Mouse (Mus musculus): ENCODE results near the gene Ap1g2. TPM values are rescaled to one million over a fixed set of nuclear protein-coding genes. Genes with fewer than 3 reads are reported as not detected.
A peak's percentile ranks its signal among the peaks of the same experiment; 100 is the strongest.

Ap1g2 gene
- polyA plus RNA-seq, 1 experiment from 2014 or later = 23.3 TPM

GRCm38 (mm10) chr14:55063581-55064381 is 42.6 kb downstream of the Ap1g2 start:
- peaks cover 14% of the 10 kb centered on the region for H3K4me1 ChIP-seq (ENCODE audit: insufficient read depth, low read length)
- H3K27me3 ChIP-seq (ENCODE audit: insufficient read depth, low read length) = no peaks in the 10 kb centered on the region
- no peak overlapping the region for H3K4me2 ChIP-seq (replicated peaks; ENCODE audit: low read depth, low read length)
- no peak for ATAC-seq (ENCODE audit: low FRiP score, low TSS enrichment)
- no peak overlapping the region for H3K4me3 ChIP-seq (ENCODE audit: low read length)
- no peak overlapping the region for H3K27ac ChIP-seq (ENCODE audit: low read length)
- whole genome bisulfite sequencing = 87% methylated on average over 22 of the region's 22 CpGs
- peaks cover 9% of the 10 kb centered on the region for H3K36me3 ChIP-seq (ENCODE audit: insufficient read depth, low read length)
- no peaks in the 10 kb centered on the region for H3K9me3 ChIP-seq (ENCODE audit: low read length)
- no peak overlapping the region for H3K9ac ChIP-seq (replicated peaks; ENCODE audit: low read length)

DNA sequence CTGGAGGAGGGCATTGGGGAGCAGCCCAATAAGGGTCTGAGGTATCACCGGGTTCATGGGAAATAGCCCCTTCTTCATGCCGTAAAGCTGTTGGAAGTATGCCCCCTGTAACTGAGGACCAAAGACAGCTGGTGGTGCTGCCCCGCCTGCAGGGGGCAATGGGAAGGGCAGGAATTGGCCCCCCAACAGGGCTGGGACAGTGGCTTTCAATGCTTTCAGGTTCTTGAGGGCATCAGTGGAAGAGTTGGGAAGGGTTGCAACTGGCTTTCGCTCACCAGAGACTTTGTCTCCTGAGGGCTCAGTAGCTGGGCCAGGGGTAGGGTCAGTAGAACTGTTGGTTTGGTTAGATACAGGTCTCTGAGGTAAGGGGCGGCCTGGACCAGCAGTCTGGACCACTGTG is 43.3 kb downstream of the Ap1g2 start:
- Histone ChIP-seq H3K27me3 (ENCODE audit: insufficient read depth, low read length) (no peaks in the 10 kb centered on the region), H3K9ac (replicated peaks; ENCODE audit: low read length) (no peak overlapping the region), H3K9me3 (ENCODE audit: low read length) (no peaks in the 10 kb centered on the region), H3K36me3 (ENCODE audit: insufficient read depth, low read length) (peaks cover 9% of the 10 kb centered on the region), H3K4me3 (ENCODE audit: low read length) (no peak overlapping the region), H3K4me1 (ENCODE audit: insufficient read depth, low read length) (peaks cover 14% of the 10 kb centered on the region), H3K4me2 (replicated peaks; ENCODE audit: low read depth, low read length) (no peak overlapping the region), H3K27ac (ENCODE audit: low read length) (no peak overlapping the region)
- 69% methylated on average over 5 of the region's 5 CpGs for WGBS
- no peak for ATAC-seq (ENCODE audit: low FRiP score, low TSS enrichment)

DNA sequence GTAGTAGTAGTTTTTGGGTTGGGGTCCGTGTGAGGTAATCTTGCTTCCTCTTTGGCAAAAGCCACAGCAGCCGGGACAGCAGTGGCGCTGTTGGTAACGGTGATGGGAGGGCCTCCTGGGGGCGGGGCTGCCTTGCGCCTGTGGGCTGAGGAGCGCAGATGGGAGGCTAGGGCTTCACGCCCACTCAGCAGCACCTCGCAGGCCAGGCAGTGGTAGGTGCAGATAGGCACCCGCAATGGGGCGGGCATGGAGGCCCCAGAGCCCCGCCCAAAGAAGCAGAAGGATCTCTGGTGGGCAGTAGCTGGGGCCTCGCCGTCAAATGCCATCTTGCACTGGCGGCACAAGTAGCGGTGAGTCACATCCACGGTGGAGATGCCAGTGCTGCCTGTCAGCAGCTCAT is 43.8 kb downstream of the Ap1g2 start:
- no peaks in the 10 kb centered on the region for H3K27me3 ChIP-seq (ENCODE audit: insufficient read depth, low read length)
- H3K9me3 ChIP-seq (ENCODE audit: low read length) = no peaks in the 10 kb centered on the region
- no peak overlapping the region for H3K27ac ChIP-seq (ENCODE audit: low read length)
- peaks cover 14% of the 10 kb centered on the region for H3K4me1 ChIP-seq (ENCODE audit: insufficient read depth, low read length)
- H3K4me3 ChIP-seq (ENCODE audit: low read length) = no peak overlapping the region
- peak overlapping the region; percentile 43 for H3K4me2 ChIP-seq (replicated peaks; ENCODE audit: low read depth, low read length)
- peaks cover 9% of the 10 kb centered on the region for H3K36me3 ChIP-seq (ENCODE audit: insufficient read depth, low read length)
- H3K9ac ChIP-seq (replicated peaks; ENCODE audit: low read length) = no peak overlapping the region
- 14% methylated on average over 17 of the region's 17 CpGs for WGBS
- peak; percentile 62; the same call in 1 of the 2 replicates for ATAC-seq (ENCODE audit: low FRiP score, low TSS enrichment)

DNA sequence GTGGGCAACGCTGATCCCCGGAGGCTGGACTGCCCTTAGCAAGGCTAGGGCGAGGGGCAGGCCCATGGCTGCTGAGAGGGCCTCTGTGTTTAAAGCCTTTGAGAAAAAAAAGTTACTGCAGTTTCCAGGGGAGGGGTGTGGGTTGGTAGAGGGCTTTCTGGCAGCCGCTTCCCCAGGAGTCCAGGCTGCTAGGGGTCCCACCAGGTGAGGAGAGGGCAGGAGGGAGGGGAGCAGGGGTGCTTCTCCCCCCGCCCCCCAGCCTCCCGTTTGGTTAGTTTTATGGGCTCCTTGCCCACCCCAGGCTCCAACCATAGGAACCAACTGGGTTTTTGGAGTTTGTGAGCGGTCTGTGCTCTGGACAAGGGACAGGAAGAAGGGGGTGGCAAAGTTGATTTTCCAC is 44.5 kb downstream of the Ap1g2 start:
- 44% methylated on average over 7 of the region's 7 CpGs for WGBS
- Histone ChIP-seq H3K27ac (ENCODE audit: low read length) (no peak overlapping the region), H3K36me3 (ENCODE audit: insufficient read depth, low read length) (peaks cover 8% of the 10 kb centered on the region), H3K4me3 (ENCODE audit: low read length) (no peak overlapping the region), H3K4me2 (replicated peaks; ENCODE audit: low read depth, low read length) (no peak overlapping the region), H3K9ac (replicated peaks; ENCODE audit: low read length) (no peak overlapping the region), H3K9me3 (ENCODE audit: low read length) (no peaks in the 10 kb centered on the region), H3K27me3 (ENCODE audit: insufficient read depth, low read length) (no peaks in the 10 kb centered on the region), H3K4me1 (ENCODE audit: insufficient read depth, low read length) (peaks cover 14% of the 10 kb centered on the region)
- no peak for ATAC-seq (ENCODE audit: low FRiP score, low TSS enrichment)

DNA sequence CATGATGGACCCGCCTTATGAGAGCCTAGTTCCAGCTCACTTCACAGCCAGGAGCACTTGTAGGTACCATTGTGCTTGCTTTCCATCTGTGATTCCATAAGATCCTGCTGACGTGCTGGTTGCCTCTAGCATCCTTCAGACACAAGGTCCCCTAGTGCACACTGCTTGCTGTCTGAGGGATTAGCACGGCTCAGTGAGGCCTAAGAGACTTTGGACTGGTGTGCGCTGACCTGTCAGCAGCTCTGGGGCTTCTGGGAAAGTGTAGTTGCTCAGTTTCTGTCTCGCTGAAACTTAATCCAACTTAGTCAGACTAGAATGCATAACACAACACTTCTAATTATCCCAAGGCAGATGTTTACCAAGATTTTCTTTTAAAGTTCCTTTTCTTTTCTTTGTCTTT is 46.5 kb downstream of the Ap1g2 start:
- H3K9ac ChIP-seq (replicated peaks; ENCODE audit: low read length) = no peak overlapping the region
- H3K27me3 ChIP-seq (ENCODE audit: insufficient read depth, low read length) = no peaks in the 10 kb centered on the region
- H3K4me3 ChIP-seq (ENCODE audit: low read length) = no peak overlapping the region
- H3K4me1 ChIP-seq (ENCODE audit: insufficient read depth, low read length) = peaks cover 14% of the 10 kb centered on the region
- H3K9me3 ChIP-seq (ENCODE audit: low read length) = no peaks in the 10 kb centered on the region
- no peak; the same call in 1 of the 2 replicates for ATAC-seq (ENCODE audit: low FRiP score, low TSS enrichment)
- H3K4me2 ChIP-seq (replicated peaks; ENCODE audit: low read depth, low read length) = no peak overlapping the region
- WGBS = 53% methylated on average over 5 of the region's 5 CpGs
- H3K27ac ChIP-seq (ENCODE audit: low read length) = no peak overlapping the region
- H3K36me3 ChIP-seq (ENCODE audit: insufficient read depth, low read length) = no peaks in the 10 kb centered on the region

GRCm38 (mm10) chr14:55059009-55059408 is 47.4 kb downstream of the Ap1g2 start:
- 85% methylated on average over 1 of the region's 1 CpGs for WGBS
- Histone ChIP-seq H3K36me3 (ENCODE audit: insufficient read depth, low read length) (no peaks in the 10 kb centered on the region), H3K4me1 (ENCODE audit: insufficient read depth, low read length) (peaks cover 14% of the 10 kb centered on the region), H3K27me3 (ENCODE audit: insufficient read depth, low read length) (no peaks in the 10 kb centered on the region), H3K4me2 (replicated peaks; ENCODE audit: low read depth, low read length) (no peak overlapping the region), H3K9me3 (ENCODE audit: low read length) (no peaks in the 10 kb centered on the region), H3K9ac (replicated peaks; ENCODE audit: low read length) (no peak overlapping the region), H3K4me3 (ENCODE audit: low read length) (no peak overlapping the region), H3K27ac (ENCODE audit: low read length) (no peak overlapping the region)
- no peak for ATAC-seq (ENCODE audit: low FRiP score, low TSS enrichment)

DNA sequence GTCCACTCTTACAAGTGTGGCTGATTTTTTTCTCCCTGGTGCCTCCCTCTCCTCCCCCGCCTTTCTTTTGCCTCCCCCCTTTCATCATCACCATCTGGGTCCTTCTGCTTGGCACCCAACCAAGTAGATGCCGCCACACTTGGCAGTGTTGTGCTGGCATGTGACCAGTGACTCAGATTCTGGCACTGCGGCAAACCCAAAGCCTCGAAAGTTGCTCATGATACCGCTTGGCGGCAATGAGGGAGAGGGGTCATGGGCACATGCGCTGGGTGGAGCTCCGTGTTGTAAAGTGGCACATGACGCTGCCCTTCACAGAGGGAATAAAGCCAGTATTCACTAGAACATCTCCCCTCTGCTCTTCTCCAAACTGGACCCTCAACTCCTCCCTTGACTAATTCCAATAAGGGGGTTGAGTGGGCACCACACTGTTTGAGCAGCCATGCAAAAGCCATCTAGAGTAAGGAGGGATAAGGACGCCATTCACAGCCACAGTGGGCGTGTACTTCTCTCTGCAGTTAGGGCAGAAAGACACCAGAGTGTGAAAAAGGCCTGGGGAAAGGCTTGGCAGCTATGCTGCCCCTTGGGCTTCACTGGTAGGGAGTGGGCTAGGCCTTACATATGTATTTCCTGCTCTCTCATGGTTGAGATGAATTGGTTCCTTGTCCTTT is 51.1 kb downstream of the Ap1g2 start:
- ATAC-seq (ENCODE audit: low FRiP score, low TSS enrichment) = no peak
- no peak overlapping the region for H3K4me3 ChIP-seq (ENCODE audit: low read length)
- H3K27ac ChIP-seq (ENCODE audit: low read length) = no peak overlapping the region
- no peaks in the 10 kb centered on the region for H3K36me3 ChIP-seq (ENCODE audit: insufficient read depth, low read length)
- no peak overlapping the region for H3K4me2 ChIP-seq (replicated peaks; ENCODE audit: low read depth, low read length)
- no peaks in the 10 kb centered on the region; the same call in 1 of the 2 replicates for H3K4me1 ChIP-seq (ENCODE audit: insufficient read depth, low read length)
- WGBS = 79% methylated on average over 11 of the region's 11 CpGs
- no peak overlapping the region for H3K9ac ChIP-seq (replicated peaks; ENCODE audit: low read length)
- no peaks in the 10 kb centered on the region for H3K9me3 ChIP-seq (ENCODE audit: low read length)
- no peaks in the 10 kb centered on the region for H3K27me3 ChIP-seq (ENCODE audit: insufficient read depth, low read length)

DNA sequence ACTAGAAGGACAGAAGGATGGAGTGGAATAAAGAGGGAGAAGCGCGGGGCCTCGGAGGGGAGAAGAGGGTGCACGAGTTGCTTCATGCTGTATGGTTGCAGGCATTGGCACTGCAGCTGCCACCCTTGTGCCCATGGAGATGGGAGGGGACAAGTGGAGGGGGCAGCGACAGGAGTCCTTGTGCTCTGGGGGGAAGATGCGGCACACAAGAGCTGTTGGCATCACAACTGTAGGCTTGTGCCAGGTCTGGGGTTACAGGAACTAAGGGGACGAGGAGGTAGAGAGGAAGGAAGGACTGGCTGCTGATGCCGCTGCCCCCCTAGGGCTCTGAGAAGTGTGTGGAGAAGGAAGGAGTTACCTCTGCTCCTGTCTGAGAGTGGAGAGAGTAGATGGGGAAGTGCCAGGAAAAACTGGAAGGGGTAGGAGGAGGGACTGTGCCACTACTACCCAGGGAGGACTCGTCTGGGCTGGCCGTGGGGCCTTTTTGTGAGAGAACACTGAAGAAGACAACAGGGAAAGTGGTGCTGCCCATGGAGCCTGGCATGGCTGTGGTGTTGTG is 52.1 kb downstream of the Ap1g2 start:
- ATAC-seq (ENCODE audit: low FRiP score, low TSS enrichment) = no peak
- no peaks in the 10 kb centered on the region for H3K4me1 ChIP-seq (ENCODE audit: insufficient read depth, low read length)
- H3K4me2 ChIP-seq (replicated peaks; ENCODE audit: low read depth, low read length) = no peak overlapping the region
- no peak overlapping the region for H3K9ac ChIP-seq (replicated peaks; ENCODE audit: low read length)
- H3K36me3 ChIP-seq (ENCODE audit: insufficient read depth, low read length) = no peaks in the 10 kb centered on the region
- H3K27ac ChIP-seq (ENCODE audit: low read length) = no peak overlapping the region
- H3K27me3 ChIP-seq (ENCODE audit: insufficient read depth, low read length) = no peaks in the 10 kb centered on the region
- H3K9me3 ChIP-seq (ENCODE audit: low read length) = no peaks in the 10 kb centered on the region
- WGBS = 89% methylated on average over 10 of the region's 10 CpGs
- no peak overlapping the region for H3K4me3 ChIP-seq (ENCODE audit: low read length)

GRCm38 (mm10) chr14:55053708-55054190 is 52.6 kb downstream of the Ap1g2 start:
- Histone ChIP-seq H3K27me3 (ENCODE audit: insufficient read depth, low read length) (no peaks in the 10 kb centered on the region), H3K4me2 (replicated peaks; ENCODE audit: low read depth, low read length) (no peak overlapping the region), H3K27ac (ENCODE audit: low read length) (no peak overlapping the region), H3K4me1 (ENCODE audit: insufficient read depth, low read length) (no peaks in the 10 kb centered on the region), H3K9me3 (ENCODE audit: low read length) (no peaks in the 10 kb centered on the region), H3K36me3 (ENCODE audit: insufficient read depth, low read length) (no peaks in the 10 kb centered on the region), H3K4me3 (ENCODE audit: low read length) (no peak overlapping the region), H3K9ac (replicated peaks; ENCODE audit: low read length) (no peak overlapping the region)
- ATAC-seq (ENCODE audit: low FRiP score, low TSS enrichment) = no peak
- WGBS = 87% methylated on average over 17 of the region's 17 CpGs

- Histone ChIP-seq H3K36me3 (ENCODE audit: insufficient read depth, low read length) (no peaks in the 10 kb centered on the region), H3K4me2 (replicated peaks; ENCODE audit: low read depth, low read length) (no peak overlapping the region), H3K27me3 (ENCODE audit: insufficient read depth, low read length) (no peaks in the 10 kb centered on the region), H3K9me3 (ENCODE audit: low read length) (no peaks in the 10 kb centered on the region), H3K27ac (ENCODE audit: low read length) (no peak overlapping the region), H3K4me1 (ENCODE audit: insufficient read depth, low read length) (no peaks in the 10 kb centered on the region), H3K4me3 (ENCODE audit: low read length) (no peak overlapping the region), H3K9ac (replicated peaks; ENCODE audit: low read length) (no peak overlapping the region)
- ATAC-seq (ENCODE audit: low FRiP score, low TSS enrichment) = no peak
- WGBS = 86% methylated on average over 4 of the region's 4 CpGs
Observed at GRCm38 (mm10) chr14:55053050-55053449, 53.3 kb downstream of the Ap1g2 start.

All from kidney, embryonic 16.5 days (tissue).